Mouse (Mus musculus) inflammation-experienced regulatory T-cells, adult 6 months (primary cell): ENCODE data around the gene Ppp1r27. TPM values are rescaled to one million over a fixed set of nuclear protein-coding genes. Genes with fewer than 3 reads are reported as not detected.

Experiments
- ATAC-seq: one replicate; pipeline ENCODE4 v1.8.0; 2017
- polyA plus RNA-seq, 3 experiments: library from polyadenylated mRNA; unstranded; fragments of 100-300 nt; shearing (Covaris generic); gene quantifications; one replicate each; pipeline ENCODE4 v1.2.1; 2017

The Ppp1r27 gene
- polyA plus RNA-seq, 3 experiments from 2014 or later = not detected

DNA sequence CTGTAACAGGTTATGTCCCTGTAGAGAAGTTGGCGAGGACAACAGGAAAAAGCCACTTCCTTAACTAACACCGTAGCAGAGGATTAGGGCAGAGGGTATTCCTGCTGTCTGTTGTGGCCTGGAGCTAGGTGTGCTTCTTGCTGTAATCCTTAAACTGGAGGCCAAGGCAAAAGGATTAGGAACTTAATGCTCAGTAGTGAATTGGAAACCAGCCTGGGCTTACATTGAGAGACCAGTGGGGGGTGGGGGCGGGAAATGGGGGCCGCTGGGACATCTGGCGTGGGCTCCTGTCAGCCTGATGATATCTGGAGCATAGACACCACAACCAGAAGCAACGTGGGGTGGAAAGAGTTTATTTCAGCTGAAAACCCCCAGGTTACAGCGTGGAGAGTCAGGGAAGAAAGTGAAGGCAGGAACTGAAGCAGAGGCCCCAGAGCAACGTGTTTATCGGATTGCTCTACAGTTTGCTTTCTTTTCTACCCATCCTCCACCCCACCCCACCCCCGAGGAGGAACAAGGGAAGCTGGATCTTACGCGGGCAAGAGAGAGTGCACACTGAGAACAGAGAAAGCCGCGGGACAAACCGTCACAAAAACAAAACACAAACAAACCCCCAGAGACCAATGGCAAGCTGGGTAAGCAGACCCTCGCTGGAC is 40.4 kb downstream of the Ppp1r27 start:
- ATAC-seq = no peak

DNA sequence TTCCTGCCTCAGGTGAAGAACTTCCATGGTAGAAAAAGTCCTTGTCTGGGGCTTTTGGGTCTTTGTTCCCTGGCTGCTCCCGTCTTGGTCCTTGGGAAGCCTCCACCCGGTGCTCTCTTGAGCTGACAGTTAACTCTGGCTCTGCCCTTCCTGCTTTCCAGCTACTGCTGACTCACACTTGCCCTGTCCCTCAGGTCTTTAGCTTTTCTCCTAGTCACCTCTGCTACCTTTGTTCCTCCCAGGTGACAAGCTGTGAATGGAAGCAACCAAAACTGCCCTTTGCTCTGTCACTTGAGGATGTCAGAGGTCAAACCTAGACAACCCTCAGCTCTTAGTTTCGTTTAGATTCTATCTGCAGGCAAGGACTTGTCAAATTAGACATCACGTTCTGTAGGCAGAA is 41.0 kb downstream of the Ppp1r27 start:
- ATAC-seq = no peak

DNA sequence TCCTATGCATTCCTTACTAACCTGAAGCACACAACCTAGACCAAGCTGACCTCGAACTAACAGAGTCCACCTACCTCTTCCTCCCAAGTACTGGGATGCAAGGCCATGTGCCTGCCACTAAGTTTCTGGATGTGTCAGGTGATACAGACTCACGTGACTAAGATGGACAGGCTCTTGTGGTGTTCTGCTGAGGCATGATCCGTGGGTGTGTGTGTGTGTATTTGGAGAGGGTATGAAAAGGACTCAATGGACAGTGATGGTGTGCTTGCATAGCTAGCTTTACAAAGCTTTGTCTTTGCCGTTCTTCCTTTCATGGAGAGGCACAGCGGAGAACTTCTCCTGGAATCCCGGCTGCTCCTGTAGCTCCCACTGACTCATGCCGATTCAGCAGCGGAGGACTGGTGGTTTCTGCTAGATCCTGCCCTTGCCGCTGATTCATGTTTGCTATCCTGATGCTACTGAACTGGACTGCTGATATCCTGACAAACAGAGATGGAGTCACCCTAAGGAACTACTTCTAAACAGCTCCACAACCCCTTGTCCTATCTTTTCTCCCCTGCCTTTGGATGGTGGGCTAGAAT is 42.6 kb downstream of the Ppp1r27 start:
- ATAC-seq = no peak

DNA sequence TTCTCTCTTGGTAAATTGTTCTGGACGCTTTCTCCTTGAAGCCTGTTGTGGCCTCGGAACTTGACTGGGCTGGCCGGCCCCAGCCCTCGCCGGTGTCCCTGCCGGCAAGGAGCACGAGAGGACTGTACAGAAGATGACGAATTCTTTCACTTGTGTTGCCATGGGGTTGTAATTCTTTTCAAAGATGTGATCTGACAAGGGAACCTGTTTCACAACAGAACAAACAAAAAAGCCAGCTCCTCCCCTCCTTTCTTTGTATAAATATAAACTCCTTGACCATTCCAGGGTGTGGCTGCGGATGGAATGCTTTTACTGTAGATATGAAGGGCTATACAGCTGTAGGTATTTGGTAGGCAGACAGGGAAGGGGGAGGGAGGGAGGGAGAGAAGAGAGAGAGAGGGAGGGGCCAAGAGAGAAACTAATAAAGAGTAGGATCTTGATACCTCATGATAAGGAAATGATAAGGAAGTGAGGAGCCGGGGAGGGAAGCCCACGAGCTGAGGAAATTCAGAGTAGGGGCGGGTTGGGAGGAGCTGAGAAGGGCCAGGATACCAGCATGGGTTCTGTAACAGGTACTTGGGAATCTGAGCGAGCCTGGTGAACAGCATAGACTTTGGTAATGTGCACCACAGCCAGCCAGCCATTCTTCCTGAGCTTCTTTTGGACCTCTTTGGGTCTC is 43.2 kb downstream of the Ppp1r27 start:
- no peak for ATAC-seq

DNA sequence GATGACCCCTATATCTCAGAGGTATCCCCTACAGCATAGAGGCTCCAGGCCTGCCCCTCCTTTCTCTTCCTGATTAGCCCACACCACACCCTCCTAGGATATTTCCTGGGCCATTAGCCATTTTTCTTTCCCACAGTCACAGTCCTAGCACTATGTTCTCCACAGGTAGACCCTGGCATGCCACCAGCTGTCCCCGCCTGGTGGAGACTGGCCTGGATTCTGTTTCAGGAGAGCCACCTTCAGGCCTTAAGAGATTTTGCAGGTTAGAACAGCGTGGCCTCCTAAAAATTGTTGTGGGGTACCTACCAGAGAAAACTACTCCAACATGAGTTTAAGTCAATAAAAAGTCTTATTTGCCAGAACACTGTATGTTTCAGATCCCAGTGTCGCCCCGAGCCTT is 44.0 kb downstream of the Ppp1r27 start:
- ATAC-seq = no peak

DNA sequence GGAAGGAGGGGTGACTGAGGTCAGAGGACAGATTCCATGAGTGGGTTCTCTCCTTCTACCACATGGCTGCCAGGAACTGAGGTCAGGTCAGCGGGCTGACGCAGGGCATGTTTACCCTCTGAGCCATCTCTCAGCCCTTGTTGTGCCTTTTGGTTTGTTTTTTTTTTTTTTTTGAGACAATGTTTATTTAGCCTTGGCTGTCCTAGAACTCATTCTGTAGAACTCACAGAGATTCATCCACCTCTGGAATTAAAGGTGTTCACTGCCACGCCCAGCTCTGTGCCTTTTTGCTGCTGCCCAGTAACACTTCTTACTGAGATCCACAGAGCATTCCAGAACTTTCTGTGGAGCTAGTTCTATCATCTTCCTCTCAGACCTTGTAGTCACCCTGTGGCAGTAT is 45.3 kb downstream of the Ppp1r27 start:
- ATAC-seq = no peak

DNA sequence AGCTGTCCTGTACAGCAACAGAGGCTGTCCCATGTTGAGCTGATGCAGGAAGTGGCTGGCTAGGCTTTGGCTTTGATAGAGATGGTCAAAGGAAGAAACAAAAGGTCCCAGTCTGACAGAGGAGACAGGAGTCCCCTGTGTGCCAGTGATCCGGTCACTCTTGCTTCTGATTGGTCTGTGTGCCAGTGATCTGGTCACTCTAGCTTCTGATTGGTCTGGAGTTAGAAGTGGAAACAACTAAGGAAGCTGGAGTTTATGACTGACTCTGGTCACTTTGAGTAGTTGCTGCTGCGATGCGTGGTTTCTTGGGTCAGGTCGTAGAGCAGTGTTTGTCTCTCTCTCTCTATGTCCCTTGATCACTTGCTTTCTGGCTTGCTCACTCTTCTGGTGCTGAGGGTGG is 49.2 kb downstream of the Ppp1r27 start:
- ATAC-seq = no peak

DNA sequence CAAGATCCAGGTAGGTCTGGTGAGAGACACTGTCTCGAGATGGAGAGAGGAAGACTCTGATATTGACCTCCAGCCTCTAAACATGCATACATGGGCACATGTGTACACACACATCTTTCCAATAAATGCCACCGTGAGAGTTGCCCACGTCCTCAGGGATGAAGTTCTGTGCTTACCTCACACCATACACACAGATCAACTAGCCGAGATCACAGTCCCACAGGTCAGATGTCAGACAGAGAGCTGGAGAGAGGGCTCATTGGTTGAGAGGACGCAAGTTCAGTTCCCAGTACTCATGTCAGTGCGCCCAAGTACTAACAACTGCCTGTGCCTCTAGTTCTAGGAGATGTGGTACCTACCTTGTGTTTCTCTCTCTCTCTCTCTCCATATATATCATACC is 49.9 kb downstream of the Ppp1r27 start:
- no peak for ATAC-seq

DNA sequence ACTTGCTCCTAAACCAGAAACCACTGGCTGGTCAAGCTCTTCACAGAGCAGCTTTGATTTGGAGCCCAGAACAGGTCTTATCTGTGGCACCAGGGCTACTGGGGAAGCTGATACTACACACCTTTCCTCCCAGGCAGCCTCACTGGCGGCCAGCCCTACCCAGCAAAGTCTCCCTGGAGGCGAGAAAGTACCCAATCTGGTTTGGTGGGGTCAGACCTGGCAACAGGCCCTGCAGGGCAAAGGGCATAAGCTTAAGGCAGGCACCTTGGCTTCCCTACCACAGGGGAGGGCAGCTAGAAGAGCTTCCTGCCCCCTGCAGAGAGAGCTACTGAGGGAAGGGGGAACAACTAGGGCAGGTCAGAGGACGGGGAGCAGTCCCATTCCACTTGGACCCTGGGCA is 50.6 kb downstream of the Ppp1r27 start:
- ATAC-seq = no peak

Other genes with a start within 250 kb of the Ppp1r27 start
- gene Actg1, start 202.6 kb downstream of the Ppp1r27 start, polyA plus RNA-seq = 1,000 to 10,000 TPM; 2,239 to 4,634 (median 2,897) TPM
- gene Fscn2, start 189.6 kb downstream of the Ppp1r27 start, polyA plus RNA-seq = under 1 TPM in 1 of 3 experiments, not detected in 2; 0.98 TPM
- gene Faap100, start 172.4 kb downstream of the Ppp1r27 start, polyA plus RNA-seq = 10 to 100 TPM; 15.9 to 23.1 (median 17.9) TPM
- gene Nploc4, start 113.4 kb downstream of the Ppp1r27 start, polyA plus RNA-seq = 10 to 100 TPM in 2 of 3 experiments, 1 to 10 TPM in 1; 8.6 to 12.4 (median 11.0) TPM
- under 1 TPM in 1 of 3 experiments, not detected in 2; 0.28 TPM for gene Tspan10, start 108.5 kb downstream of the Ppp1r27 start, polyA plus RNA-seq
- under 1 TPM in 2 of 3 experiments, not detected in 1; 0.15 to 0.56 TPM for gene Pde6g, start 97.6 kb downstream of the Ppp1r27 start, polyA plus RNA-seq
- gene Oxld1, start 93.1 kb downstream of the Ppp1r27 start, polyA plus RNA-seq = 1 to 10 TPM; 4.8 to 6.8 (median 5.1) TPM
- 10 to 100 TPM; 17.8 to 26.0 (median 17.9) TPM for gene Ccdc137, start 93.0 kb downstream of the Ppp1r27 start, polyA plus RNA-seq
- 10 to 100 TPM; 28.8 to 39.7 (median 33.1) TPM for gene Arl16, start 83.5 kb downstream of the Ppp1r27 start, polyA plus RNA-seq
- 10 to 100 TPM; 54.6 to 78.9 (median 73.0) TPM for gene Mrpl12, start 66.5 kb downstream of the Ppp1r27 start, polyA plus RNA-seq
- gene Slc25a10, start 59.3 kb downstream of the Ppp1r27 start, polyA plus RNA-seq = 10 to 100 TPM; 12.4 to 14.3 (median 12.7) TPM
- gene Gcgr, start 20.4 kb downstream of the Ppp1r27 start, polyA plus RNA-seq = not detected
- gene Mcrip1, start 1.4 kb downstream of the Ppp1r27 start, polyA plus RNA-seq = 100 to 1,000 TPM in 2 of 3 experiments, 10 to 100 TPM in 1; 93.4 to 136 (median 107) TPM
- gene P4hb, start 22.1 kb upstream of the Ppp1r27 start, polyA plus RNA-seq = 100 to 1,000 TPM; 135 to 164 (median 149) TPM
- gene Arhgdia, start 30.5 kb upstream of the Ppp1r27 start, polyA plus RNA-seq = 100 to 1,000 TPM; 624 to 862 (median 685) TPM
- gene Alyref, start 47.2 kb upstream of the Ppp1r27 start, polyA plus RNA-seq = 10 to 100 TPM; 15.8 to 76.9 (median 47.7) TPM
- 100 to 1,000 TPM; 110 to 147 (median 129) TPM for gene Anapc11, start 47.3 kb upstream of the Ppp1r27 start, polyA plus RNA-seq
- gene Npb, start 57.3 kb upstream of the Ppp1r27 start, polyA plus RNA-seq = 1 to 10 TPM in 1 of 3 experiments, under 1 TPM in 1, not detected in 1; 0.67 to 1.4 TPM
- 100 to 1,000 TPM in 2 of 3 experiments, 10 to 100 TPM in 1; 66.1 to 124 (median 113) TPM for gene Pcyt2, start 66.8 kb upstream of the Ppp1r27 start, polyA plus RNA-seq
- 10 to 100 TPM; 55.1 to 61.4 (median 60.4) TPM for gene Sirt7, start 74.1 kb upstream of the Ppp1r27 start, polyA plus RNA-seq
- gene Mafg, start 82.5 kb upstream of the Ppp1r27 start, polyA plus RNA-seq = 10 to 100 TPM; 15.3 to 15.8 (median 15.5) TPM
- 1 to 10 TPM in 1 of 3 experiments, under 1 TPM in 1, not detected in 1; 0.86 to 1.7 TPM for gene Pycr1, start 92.6 kb upstream of the Ppp1r27 start, polyA plus RNA-seq
- gene Myadml2, start 97.0 kb upstream of the Ppp1r27 start, polyA plus RNA-seq = not detected
- not detected for gene Notum, start 110.0 kb upstream of the Ppp1r27 start, polyA plus RNA-seq
- 100 to 1,000 TPM in 1 of 3 experiments, 10 to 100 TPM in 2; 79.4 to 107 (median 86.2) TPM for gene Aspscr1, start 121.8 kb upstream of the Ppp1r27 start, polyA plus RNA-seq
- 100 to 1,000 TPM; 154 to 181 (median 169) TPM for gene Cenpx, start 162.6 kb upstream of the Ppp1r27 start, polyA plus RNA-seq
- 10 to 100 TPM; 19.4 to 39.4 (median 20.8) TPM for gene Lrrc45, start 162.8 kb upstream of the Ppp1r27 start, polyA plus RNA-seq
- gene Rac3, start 170.3 kb upstream of the Ppp1r27 start, polyA plus RNA-seq = not detected
- gene Dcxr, start 176.1 kb upstream of the Ppp1r27 start, polyA plus RNA-seq = 10 to 100 TPM; 20.5 to 29.7 (median 26.5) TPM
- gene Cbr2, start 181.0 kb upstream of the Ppp1r27 start, polyA plus RNA-seq = not detected
- gene Hmga1b, start 211.7 kb upstream of the Ppp1r27 start, polyA plus RNA-seq = 10 to 100 TPM; 24.1 to 64.8 (median 62.8) TPM
- gene Rfng, start 233.1 kb upstream of the Ppp1r27 start, polyA plus RNA-seq = 1 to 10 TPM; 3.5 to 4.4 (median 3.7) TPM
- 100 to 1,000 TPM; 121 to 154 (median 127) TPM for gene Gps1, start 233.1 kb upstream of the Ppp1r27 start, polyA plus RNA-seq
- 10 to 100 TPM; 30.4 to 34.4 (median 34.3) TPM for gene Dus1l, start 245.3 kb upstream of the Ppp1r27 start, polyA plus RNA-seq